Mouse (Mus musculus) spleen, adult 2 months (tissue): ENCODE data around the gene Fbxo11.

ENCODE experiments used
- CTCF ChIP-seq: fragments of 200-500 bp; IDR thresholded peaks from 2 replicates; pipeline ENCODE4 v1.5.1; 2011; ENCODE audit warnings: mild to moderate bottlenecking, inconsistent platforms; ENCODE audit not compliant: insufficient read depth, insufficient read length, insufficient replicate concordance; ENCODE audit errors: extremely low read depth
- POLR2A ChIP-seq: fragments of 200-500 bp; IDR thresholded peaks from 2 replicates; pipeline ENCODE4 v1.6.1; 2011; ENCODE audit warnings: low read depth, low read length, inconsistent platforms

DNA sequence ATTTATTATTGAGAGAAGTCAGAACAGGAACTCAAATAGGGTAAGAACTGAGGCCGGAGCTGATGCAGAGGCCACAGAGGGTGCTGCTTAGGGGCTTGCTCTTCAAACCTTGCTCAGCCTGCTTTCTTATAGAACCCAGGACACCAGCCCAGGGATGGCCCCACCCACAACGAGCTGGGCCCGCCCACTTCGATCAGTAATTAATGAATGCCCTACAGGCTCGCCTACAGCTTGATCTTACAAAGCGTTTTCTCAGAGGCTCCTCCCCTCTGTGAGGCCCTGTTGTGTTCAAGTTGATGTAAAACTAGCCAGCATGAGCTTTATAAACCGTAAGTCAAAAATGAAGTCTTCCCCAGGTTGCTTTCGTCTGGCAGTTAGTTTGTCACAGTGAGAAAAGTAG, 14.7 kb upstream of the Fbxo11 start:
- TF ChIP-seq CTCF (no peak), POLR2A (no peak)
